Mouse (Mus musculus) neutrophil, adult 5-6 weeks (primary cell): ENCODE results near the gene Slc44a2. TPM values are rescaled to one million over a fixed set of nuclear protein-coding genes. Genes with fewer than 3 reads are reported as not detected.

Source experiments
- ATAC-seq: fragments of 151-379, 151-347 bp; 2 replicates; pipeline ENCODE4 v1.8.0; 2017; ENCODE audit warnings: mild to moderate bottlenecking, moderate TSS enrichment; ENCODE audit not compliant: insufficient number of reproducible peaks, poor library complexity, low FRiP score, severe bottlenecking; ENCODE audit errors: extremely low read depth
- total RNA-seq: library from RNA; stranded (forward); fragments of 200-1000 nt; gene quantifications from 2 replicates; pipeline ENCODE4 v1.2.3, GENCODE M21; 2017

The Slc44a2 gene
- 269 and 279 TPM in 2 replicates for total RNA-seq

DNA sequence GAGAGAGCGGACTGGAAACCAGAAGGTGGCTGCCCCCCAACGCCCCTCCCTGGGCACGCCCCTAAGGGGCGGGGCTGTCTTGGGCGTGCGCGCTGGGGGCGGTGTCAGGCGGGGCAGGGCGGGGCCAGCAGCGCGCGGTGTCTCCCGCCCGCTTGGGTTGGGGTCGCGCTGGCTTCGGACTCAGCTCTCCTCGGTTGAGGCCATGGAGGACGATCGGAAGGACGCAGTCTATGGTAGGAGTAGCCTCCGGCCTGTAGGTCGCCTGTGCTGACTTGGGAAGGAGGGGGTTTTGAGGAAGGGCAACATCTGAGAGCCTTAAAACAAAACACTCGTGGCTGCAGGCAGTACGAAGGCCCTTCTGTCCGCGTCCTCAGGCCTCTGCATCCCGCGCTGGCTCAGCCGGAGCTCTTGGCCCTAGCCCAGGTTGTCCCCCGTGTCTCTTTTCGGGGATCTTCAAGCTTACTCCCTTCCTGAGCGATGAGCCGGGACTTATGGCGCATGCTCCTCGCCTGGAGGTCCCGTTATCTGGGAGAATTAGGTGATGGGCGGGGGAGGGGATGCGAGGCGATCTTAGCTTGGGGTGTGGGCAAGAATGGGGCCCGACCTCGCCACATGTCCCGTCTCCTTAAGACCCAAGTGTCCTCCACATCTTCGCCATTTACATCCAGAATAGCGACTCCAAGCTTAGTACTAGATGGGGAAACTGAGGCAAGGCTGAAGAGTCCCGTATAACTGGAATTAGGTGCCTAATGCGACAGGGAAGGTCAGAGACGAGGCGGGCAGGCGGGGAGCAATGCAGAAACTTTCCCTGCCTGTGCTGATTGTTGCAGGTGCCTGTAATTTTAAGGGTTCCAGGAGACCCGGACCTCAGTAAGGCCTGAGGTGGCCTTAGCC, at the start of gene Slc44a2:
TSS of gene Slc44a2 (plus strand) at position 80 of the 894 bp plus-strand sequence.
- ATAC-seq: peak; percentile 72

DNA sequence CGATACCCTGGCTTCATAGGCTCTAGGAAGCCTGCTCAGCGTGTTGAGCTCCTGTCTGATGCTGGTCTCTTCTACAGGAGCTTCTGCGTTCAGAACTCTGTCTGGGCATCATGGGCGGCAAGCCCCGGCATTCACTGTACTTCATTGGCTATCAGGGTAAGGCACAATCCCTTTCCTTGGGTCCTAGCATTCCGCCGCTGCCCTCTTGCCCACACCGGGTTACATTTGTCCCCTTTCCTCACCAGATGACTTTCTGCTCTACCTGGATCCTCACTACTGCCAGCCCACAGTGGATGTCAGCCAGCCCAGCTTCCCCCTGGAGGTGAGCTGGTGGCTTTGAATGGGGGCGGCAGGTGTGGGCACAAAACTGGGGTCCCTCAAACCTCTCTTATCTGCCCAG, 48.1 kb upstream of the Slc44a2 start:
- no peak for ATAC-seq

DNA sequence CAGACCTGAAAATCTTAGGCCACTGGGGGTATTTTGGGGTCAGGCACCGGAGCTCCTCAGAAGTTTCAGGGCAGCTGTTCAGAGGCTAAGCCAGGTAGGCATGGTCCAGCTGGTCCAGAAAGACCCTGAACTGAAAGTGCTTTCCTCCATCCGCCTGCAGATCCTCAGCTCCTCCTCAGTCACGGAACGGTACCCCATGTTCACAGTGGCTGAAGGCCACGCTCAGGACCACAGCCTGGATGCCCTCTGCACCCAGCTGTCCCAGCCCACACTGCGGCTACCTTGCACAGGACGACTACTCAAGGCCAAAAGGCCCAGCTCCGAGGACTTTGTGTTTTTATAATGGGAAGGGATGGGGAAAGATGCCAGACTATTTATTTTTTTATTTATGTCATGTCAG, 47.4 kb upstream of the Slc44a2 start:
- no peak for ATAC-seq

DNA sequence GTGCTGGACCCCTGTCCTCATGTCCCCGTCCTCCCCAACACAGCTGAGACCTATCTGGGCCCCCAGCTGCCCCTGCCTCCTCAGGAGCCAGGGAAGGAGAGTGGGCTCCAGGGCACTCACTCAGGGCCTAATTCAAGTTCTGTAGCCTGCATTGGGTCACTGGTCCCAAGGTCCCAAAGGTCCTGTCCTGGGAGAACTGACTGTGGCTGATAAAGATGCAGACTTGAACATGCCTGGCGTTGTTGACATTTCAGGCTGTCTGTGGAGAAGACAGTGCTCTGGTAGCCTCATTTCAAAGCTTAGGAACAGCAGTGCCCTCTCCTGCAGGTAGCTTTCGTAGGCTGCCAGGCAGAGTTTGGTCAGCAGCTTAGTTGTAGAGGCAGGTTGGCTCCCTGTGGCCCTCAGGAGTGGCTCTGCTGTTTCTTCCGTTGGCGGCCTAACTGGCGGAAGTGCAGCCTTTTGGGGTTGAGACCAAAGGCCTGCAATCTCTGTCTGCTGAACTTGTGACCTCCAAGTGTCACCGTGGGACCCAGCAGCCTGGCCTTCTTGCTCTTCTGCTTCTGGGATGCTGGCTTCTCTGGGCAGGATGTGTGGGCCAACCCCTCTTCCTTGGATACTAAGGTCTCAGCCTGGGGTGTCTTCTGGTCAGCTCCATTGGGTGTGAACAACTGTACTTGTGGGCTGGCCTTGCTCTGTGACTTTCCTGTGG, 46.8 kb upstream of the Slc44a2 start:
- ATAC-seq: no peak

DNA sequence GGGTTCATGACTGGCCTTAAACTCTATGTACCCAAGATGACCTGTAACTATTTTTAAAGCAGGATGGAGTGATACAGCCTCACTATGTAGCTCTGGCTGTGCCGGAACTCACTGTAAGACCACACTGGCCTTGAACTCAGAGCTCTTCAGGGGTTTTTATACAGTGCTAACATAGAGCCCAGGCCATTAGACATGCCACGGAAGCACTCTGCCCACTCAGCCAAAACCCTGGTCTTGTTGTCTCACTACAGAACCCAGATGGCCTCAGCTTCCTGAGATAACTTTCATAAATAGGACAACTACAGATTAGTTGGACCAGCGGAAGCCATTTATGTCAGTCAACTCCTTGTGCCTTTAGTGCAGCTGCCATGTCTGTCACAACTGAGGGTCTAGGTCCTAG, 46.2 kb upstream of the Slc44a2 start:
- ATAC-seq: no peak

DNA sequence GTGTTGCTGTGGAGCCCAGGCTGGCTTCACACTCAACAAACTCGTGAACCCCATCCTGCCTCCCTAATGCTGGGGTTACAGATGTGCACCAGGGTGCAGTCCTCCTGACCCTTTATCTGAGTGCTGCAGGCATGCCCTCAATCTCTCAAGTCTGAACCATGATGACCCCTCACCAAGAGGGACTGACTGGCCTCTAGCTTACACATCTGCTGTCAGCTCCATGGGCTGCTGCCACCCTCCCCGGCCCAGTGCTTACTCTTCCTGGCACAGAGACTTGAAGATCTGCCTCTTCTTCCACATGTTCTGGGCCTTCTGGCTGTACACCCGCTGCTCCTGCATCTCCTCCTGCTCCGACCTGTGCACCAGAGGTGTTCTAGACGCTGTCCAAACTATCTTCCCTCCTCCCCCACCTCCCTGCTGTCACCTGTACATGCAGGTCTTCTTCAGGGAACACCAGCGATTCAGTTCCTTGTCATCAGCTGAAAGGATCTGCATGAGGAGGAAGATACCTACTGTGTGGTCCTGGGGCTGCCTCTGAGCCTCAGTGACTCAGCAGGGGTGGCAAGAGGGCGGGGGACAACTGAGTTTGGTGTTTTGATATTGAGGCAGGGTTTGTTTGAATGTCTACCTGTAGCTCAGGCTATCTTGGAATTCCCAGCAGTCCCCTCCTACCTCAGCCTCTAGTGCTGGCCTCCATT, 45.3 kb upstream of the Slc44a2 start:
- ATAC-seq: no peak

DNA sequence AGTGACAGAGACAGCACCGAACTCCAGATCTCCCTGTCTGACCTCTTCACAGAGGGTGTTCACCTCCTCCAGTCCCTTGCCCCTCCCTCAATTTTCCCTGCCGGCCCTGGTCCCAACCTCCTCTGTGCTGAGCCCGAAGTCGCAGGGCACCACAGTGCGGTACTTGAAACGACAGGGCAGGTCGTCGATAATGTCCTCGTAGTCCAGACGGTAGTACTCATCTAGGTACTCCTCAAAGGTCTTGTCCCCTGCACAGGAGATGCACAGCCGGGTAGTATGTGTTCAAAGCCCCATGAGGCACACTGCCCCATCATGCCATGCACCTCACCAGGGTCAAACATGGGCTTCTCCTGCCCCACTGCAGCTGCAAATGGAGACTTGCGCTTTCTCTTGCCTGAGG, 44.8 kb upstream of the Slc44a2 start:
- ATAC-seq: no peak

DNA sequence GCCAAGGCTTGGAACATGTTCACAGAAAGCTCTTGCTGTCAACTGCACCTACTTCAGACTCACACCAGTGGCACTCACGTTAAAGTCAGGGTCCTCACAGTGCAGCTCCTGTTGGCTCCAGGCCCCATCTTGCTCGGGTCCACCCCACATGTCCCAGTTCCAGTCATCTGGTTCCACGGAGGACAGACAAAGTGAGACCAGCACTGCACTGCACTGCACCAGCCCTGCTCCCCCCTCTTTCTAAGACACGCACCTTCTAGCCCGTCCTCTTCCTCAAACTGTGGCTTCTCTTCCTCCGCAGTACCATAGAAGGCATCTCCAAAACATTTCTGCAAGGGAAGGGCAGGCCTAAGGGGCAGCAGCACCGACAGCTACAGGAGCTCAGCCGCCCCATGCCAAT, 44.2 kb upstream of the Slc44a2 start:
- ATAC-seq: no peak

DNA sequence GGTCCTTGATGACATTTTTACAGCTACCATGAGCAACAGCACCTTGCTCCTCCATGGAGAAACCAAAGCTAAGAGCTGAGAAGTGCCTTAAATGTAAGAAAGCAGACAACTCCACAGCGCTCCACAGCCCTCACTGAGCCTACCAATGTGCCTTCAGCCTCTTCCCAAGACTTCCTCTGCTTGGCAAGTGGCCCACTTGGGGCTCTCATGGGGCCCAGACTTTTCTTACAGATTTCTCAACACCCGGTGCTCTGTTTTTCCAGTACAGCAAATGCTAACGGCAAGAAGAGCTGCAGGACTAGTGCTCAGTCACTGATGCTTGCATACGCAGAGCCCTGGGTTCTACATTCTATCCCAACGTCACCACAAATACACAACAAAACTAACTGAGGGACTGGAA, 42.7 kb upstream of the Slc44a2 start:
- no peak for ATAC-seq

DNA sequence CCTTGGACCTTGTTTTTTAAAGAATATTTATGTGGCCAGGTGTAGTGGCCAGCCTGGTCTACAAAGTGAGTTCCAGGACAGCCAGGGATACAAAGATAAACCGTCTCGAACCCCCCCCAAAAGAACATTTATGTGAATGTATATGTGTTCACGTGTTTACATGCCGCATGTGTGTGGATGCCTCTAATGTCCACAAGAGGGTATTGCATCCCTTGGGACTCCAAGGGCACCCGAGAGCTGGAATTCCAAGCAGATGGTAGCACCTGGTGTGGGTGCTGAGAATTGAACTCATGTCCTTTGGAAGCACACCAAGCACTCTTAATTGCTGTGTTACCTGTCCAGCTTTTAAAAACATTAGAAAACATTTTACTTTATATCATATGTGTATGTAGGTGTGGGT, 36.9 kb upstream of the Slc44a2 start:
- ATAC-seq: no peak

DNA sequence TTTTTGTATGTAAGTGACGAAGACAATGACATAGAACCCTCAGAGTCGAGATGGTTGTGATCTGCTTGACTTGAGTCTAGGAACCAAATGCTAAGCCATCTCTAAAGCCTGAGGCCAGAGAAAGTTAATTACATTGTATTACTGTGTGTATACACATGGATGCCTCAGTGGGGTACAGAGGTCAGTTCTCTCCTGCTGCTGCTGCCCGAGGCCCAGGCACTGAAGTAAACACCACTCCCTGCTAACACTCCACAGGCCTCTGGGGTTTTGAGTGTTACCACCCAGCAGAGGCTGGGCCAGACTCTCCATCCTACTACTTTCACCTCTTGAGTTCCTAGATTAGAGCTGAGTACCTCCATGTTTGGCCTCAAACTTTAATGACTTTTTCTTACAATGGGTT, 36.5 kb upstream of the Slc44a2 start:
- ATAC-seq: no peak

DNA sequence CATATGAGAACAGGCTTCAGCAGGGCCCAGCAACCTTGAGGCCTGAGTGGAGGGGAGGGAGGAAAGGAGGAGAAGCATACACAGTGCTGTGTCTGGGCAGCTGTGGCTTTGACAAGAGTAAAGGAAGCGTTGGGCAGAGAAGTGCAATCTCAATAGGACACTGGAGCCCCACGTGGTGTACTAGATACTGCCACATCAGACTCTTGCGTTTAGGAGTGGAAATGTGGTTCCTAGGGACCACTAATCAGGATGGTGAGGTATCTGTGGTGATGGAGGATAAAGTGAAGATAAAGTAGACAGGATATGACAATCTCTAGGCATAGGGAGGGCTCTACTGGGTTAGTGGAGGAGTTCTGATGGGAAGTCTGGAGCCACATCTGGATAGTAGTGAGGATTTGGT, 33.7 kb upstream of the Slc44a2 start:
- ATAC-seq: no peak

DNA sequence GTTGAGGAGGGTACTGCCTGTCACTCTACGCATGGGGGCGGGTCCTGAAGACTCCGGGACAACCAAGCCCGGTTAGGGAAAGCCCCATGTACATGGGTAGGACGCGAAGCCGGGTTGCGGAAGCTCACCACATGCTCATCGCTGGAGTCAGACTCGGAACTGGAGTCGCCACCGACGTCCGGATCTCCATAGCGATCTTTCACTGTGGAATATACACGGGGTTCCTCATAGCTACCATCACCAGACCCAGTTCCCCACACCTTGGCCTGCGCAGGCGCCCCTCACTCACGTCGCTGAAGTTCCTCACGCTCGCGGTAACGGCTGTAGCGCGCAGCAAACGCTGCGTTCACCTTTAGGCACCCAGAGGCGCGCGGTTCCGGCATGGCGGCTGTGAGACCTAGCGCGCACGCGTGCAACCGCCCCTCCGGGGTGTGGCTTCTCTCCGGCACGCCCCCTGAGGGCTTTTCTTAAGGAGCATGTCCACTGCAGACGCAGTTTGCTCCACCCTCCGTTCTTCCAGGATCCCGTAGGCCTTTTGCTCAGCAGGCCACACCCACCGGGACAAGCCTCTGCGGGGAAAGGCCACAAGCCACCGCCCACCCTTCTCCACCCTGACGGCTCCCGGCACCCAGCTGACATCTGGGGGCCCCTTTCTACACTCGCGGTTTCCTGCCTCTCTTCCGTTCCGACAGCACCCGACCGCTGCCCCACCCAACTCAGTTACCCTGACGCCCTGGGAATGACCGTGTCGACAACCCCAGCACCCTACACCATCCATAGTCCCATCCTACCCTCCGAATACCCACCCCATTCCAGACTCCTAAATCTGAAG, 32.7 kb upstream of the Slc44a2 start, which contains the start of gene Kri1:
TSS of gene Kri1 (minus strand) at position 399 of the 832 bp plus-strand sequence.
- peak; percentile 68 for ATAC-seq

DNA sequence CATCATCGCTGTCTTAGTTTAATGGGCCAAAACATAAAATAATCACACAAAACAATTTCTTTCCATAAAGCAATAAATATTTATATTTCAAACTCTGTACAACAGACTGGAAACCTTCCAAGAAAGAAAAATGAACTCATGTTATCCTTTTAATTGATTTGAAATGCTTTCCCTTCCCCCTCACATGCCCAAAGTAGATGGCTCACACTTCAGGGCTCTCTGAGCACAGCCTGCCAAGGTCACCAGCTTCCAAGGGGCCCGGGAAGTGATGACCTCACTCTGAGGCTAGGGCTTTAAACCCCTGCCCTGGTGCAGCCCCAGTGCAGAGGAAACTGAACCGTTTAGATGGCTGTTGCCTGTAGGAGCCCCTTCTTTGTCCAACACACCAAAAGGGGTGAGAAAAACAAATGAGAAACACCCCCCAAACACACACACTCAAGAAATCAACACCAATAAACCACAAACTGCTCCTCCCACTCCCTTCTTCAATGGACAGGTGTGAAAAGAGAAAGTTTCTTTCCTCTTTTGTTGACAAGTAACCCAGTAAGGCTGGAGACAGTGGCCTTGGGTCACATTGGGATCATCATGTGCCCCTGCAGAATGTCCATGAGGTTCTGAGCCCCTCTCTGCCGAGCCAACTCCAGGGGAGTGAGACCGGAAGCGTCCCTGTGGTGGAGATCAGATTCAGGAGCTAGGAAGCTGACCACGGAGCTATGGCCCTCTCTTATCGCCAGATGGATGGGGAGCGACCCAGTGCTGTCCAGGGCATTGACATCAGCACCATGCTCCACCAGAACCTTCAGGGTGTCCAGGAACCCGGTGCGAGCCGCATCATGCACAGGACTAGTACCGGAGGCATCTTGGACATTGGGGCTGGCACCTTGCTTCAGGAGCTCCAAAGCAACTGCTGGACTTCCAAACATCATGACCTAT, 31.8 kb upstream of the Slc44a2 start:
- no peak for ATAC-seq

DNA sequence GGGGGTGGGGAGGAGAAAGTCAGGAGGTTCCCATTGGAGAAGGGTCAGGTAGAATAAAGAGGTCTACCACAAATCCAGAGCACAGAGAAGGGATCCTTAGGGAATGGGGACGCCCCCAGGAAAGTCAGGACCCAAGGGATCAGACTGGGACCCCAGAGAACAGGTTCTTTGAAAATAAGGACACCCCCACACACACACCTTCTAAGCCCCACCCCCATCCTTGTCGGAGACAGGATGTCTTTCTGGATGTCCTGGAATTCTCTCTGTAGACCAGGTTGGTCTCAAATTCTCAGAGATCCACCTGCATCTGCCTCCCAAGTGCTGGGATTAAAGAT, 31.2 kb upstream of the Slc44a2 start:
- no peak for ATAC-seq

DNA sequence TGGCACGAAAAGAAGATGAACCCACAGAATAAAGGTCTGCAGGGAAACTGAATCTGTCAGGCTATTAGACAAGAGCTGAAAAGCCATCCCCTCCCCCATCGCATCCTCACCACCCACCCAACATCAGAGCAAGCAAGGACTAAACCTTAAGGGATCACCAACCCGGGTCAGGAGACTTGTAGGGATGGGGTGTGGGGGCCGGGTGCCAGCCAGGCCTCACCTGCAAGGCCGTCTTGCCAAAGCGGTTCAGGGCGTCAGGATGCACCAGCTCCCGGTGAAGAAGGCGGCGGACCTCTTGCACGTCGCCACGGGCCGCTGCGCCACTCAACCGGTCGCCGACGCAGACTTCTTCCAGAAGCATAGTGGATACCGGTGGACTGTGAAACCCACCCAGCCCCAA, 29.9 kb upstream of the Slc44a2 start:
- no peak for ATAC-seq

DNA sequence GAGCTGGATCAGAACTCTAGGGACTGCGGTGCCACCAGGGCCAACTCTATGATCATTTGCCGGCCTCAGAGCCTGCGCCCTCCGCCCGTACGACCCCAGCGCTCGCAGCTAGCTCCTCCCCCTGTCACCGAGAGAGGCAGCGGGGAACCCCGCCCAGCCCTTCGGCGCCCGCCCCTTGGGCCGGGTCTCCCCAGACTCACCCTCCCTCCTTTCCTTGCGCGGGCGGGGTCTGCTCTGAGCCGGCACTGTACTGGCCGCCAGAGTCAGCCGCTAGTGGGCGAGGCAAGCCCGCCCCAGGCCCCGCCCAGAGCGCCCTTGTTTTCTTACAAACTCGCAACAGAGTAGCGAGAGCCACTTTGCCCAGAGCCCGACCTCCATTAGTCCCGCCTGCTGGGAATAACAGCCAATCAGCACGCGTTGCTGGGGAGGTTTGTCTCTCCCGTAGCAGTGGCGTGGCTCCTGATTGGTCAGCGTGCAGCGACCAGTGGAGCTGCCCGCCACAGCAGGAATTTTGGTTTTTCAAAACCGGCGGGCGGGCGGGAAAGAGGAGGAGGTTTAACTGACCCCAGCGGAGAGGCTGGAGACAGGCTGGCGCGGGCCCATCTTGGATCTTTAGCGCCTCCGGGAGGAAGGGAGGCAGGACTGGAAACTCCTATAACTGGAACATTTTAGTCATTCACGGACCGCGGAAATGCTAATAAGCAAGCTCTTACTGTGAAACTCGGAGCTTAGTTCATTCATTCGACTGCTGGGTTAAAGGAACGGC, 29.3 kb upstream of the Slc44a2 start, which contains the start of gene Cdkn2d:
TSS of gene Cdkn2d (minus strand) at position 386 of the 766 bp plus-strand sequence.
- peak; percentile 72 for ATAC-seq
